19 mouse cellular contexts compared by ENCODE assay signal in the genomic region with DNA sequence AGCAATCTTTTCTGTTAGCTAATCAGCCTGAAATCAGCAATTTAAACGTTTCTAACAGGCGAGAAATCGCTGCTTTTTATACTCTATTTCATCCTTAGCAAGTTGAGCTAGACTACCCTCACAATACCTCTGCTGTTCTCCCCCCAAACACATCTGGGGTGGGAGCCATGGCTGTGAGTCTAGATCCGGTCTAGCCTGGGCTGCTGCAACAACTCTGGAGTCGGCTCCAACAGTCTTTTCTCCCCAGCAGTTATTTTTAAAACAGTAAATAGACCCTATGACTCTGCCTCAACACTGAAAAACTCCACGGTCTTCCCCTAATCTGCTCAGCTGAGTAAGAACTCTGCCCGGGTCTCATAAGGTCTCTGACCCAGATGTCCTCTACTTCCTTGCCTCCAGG. TPM values are rescaled to one million over a fixed set of nuclear protein-coding genes. Genes with fewer than 3 reads are reported as not detected.
DNase-seq lines count a peak whose midpoint lies in the region; ATAC-seq and TF ChIP-seq lines count a peak whose summit lies in the region.
"Had no signal": no experiment of that assay in that cellular context is flagged by ENCODE, and none has a peak within 500 bp of the region (broad histone marks: within the 10 kb centered on the region; RNA-seq: fewer than 3 reads in every experiment).

No protein-coding gene starts in this region.

- no peak overlapping the region for H3ac ChIP-seq in myocyte (ENCODE audit: control insufficient read depth, insufficient read length)

- H3K9ac ChIP-seq in neural tube, embryonic 14.5 days (replicated peaks; ENCODE audit: low read depth, low read length), result 0 out of 2 replicates have a peak overlapping the region, but pooled peaks have one; percentile 60
- no peak overlapping the region for H3K9ac ChIP-seq in neural tube, embryonic 15.5 days (replicated peaks)

- no peak overlapping the region; the same call in 1 of the 2 replicates for H3K4me3 ChIP-seq in left cerebral cortex, adult 2 months
- no peak overlapping the region for H3K4me3 ChIP-seq in neural tube, embryonic 14.5 days (ENCODE audit: low read depth, low read length)
- no peak overlapping the region for H3K4me3 ChIP-seq in neural tube, embryonic 15.5 days (replicated peaks)
- H3K4me3 ChIP-seq in myocyte, result peak overlapping the region; percentile 71

- TF ChIP-seq POLR2A in myocyte (IDR thresholded peaks at IDR 0.05; ENCODE audit: insufficient read length, low read depth), result no peak

- H3K36me3 ChIP-seq in neural tube, embryonic 14.5 days (ENCODE audit: control insufficient read depth, insufficient read depth, low read length), result no peaks in the 10 kb centered on the region
- H3K36me3 ChIP-seq in neural tube, embryonic 15.5 days, result no peaks in the 10 kb centered on the region
- no peaks in the 10 kb centered on the region for H3K36me3 ChIP-seq in myocyte (ENCODE audit: control insufficient read depth, insufficient read depth)
- H3K36me3 ChIP-seq: embryonic facial prominence, embryonic 12.5 days; forebrain, embryonic 15.5 days; G1E; heart, embryonic 10.5 days; hindbrain, embryonic 12.5 days had no signal

- H3K27me3 ChIP-seq in neural tube, embryonic 14.5 days (ENCODE audit: control insufficient read depth, insufficient read depth, low read length), result no peaks in the 10 kb centered on the region
- no peaks in the 10 kb centered on the region for H3K27me3 ChIP-seq in neural tube, embryonic 15.5 days (replicated peaks)
- H3K27me3 ChIP-seq in myocyte (ENCODE audit: control insufficient read depth, insufficient read depth, insufficient read length), result no peaks in the 10 kb centered on the region
- H3K27me3 ChIP-seq: embryonic facial prominence, embryonic 12.5 days; forebrain, embryonic 15.5 days; hindbrain, embryonic 12.5 days had no signal

- intact Hi-C loops in left cerebral cortex, adult 2 months (cut with DNase I), result no loop called here

- H3K27ac ChIP-seq in left cerebral cortex, adult 2 months, result peak overlapping the region; percentile 8; the same call in 1 of the 2 replicates
- H3K27ac ChIP-seq in neural tube, embryonic 14.5 days (ENCODE audit: low read depth, low read length), result no peak overlapping the region
- H3K27ac ChIP-seq in neural tube, embryonic 15.5 days (replicated peaks), result no peak overlapping the region

- no peaks in the 10 kb centered on the region for H3K4me1 ChIP-seq in neural tube, embryonic 14.5 days (ENCODE audit: control insufficient read depth, insufficient read depth, low read length)
- H3K4me1 ChIP-seq in neural tube, embryonic 15.5 days, result peaks cover 4% of the 10 kb centered on the region; the same call in 1 of the 2 replicates
- H3K4me1 ChIP-seq: embryonic facial prominence, embryonic 12.5 days; hindbrain, embryonic 12.5 days had no signal

- H3K9me3 ChIP-seq in neural tube, embryonic 14.5 days (ENCODE audit: control insufficient read depth, low read length), result no peaks in the 10 kb centered on the region
- H3K9me3 ChIP-seq in neural tube, embryonic 15.5 days (replicated peaks), result no peaks in the 10 kb centered on the region
- H3K9me3 ChIP-seq: embryonic facial prominence, embryonic 12.5 days; forebrain, embryonic 15.5 days; G1E; heart, embryonic 10.5 days; hindbrain, embryonic 12.5 days had no signal

- H3K4me2 ChIP-seq in neural tube, embryonic 14.5 days (ENCODE audit: low read depth, low read length), result no peak overlapping the region
- H3K4me2 ChIP-seq in neural tube, embryonic 15.5 days, result no peak overlapping the region
- no peak overlapping the region for H3K4me2 ChIP-seq in myocyte (ENCODE audit: low read depth)

- TF ChIP-seq CTCF in left cerebral cortex, adult 2 months (IDR thresholded peaks at IDR 0.05), result no peak

- 72% methylated on average over 7 of the region's 7 CpGs for WGBS in neural tube, embryonic 14.5 days
- WGBS in neural tube, embryonic 15.5 days, result 75% methylated on average over 7 of the region's 7 CpGs

- peaks cover 27% of the 10 kb centered on the region for H3K79me2 ChIP-seq in myocyte (ENCODE audit: control insufficient read depth, insufficient read depth)

- DNase-seq in heart, adult 11 months, result peak; percentile 83
- no peak for DNase-seq in heart, adult 9 months (ENCODE audit: low spot score in 2 of 2)
- DNase-seq in left cerebral cortex, adult 2 months (ENCODE audit: extremely low spot score in 1 of 2, low spot score in 2 of 2), result no peak
- DNase-seq in left cerebral cortex, adult 11 months (ENCODE audit: low spot score), result no peak
- DNase-seq in layer of hippocampus, postnatal 25 days (ENCODE audit: extremely low spot score in 1 of 2, low spot score in 1 of 2), result no peak
- DNase-seq: adrenal gland, postnatal 10 days; cerebellum, adult 11 months; cerebellum, postnatal 14 days; embryo, embryonic 11 days; gastrocnemius, postnatal 14 days; heart, postnatal 4 days had no signal

- ATAC-seq in neural tube, embryonic 14.5 days (ENCODE audit: low read depth), result no peak
- ATAC-seq in neural tube, embryonic 15.5 days (ENCODE audit: low FRiP score), result no peak

TF ChIP-seq in myocyte, 11 proteins besides CTCF, POLR2A, EP300 and RAD21:
- TF ChIP-seq CEBPB (IDR thresholded peaks at IDR 0.05; ENCODE audit: insufficient read depth, poor library complexity, severe bottlenecking) (no peak), E2F4 (IDR thresholded peaks at IDR 0.05; ENCODE audit: insufficient read depth) (no peak), MAX (IDR thresholded peaks at IDR 0.05; ENCODE audit: low read depth) (no peak), MYOG (IDR thresholded peaks at IDR 0.05; ENCODE audit: control insufficient read depth in 1 of 3, insufficient read depth in 1 of 3, insufficient read length in 2 of 3, low read depth in 2 of 3) (no peak), TCF3 (IDR thresholded peaks at IDR 0.05; ENCODE audit: insufficient read length, low read depth) (no peak), REST (IDR thresholded peaks at IDR 0.05; ENCODE audit: insufficient read depth, insufficient read length) (no peak), TCF12 (IDR thresholded peaks at IDR 0.05; ENCODE audit: insufficient read depth, poor library complexity, severe bottlenecking) (no peak), POLR2AphosphoS2 (IDR thresholded peaks at IDR 0.05; ENCODE audit: insufficient read length, low read depth) (no peak), USF1 (IDR thresholded peaks at IDR 0.05; ENCODE audit: low read depth) (no peak), MYOD1 (IDR thresholded peaks at IDR 0.05; ENCODE audit: control insufficient read depth in 1 of 3, insufficient read length in 2 of 3, low read depth in 2 of 3) (no peak), SRF (IDR thresholded peaks at IDR 0.05; ENCODE audit: control insufficient read depth, insufficient read length, low read depth) (no peak)

RNA-seq across cellular contexts. Expression of gene Nr1d2, which starts 1.2 kb away (rescaled TPM):
- total RNA-seq in left cerebral cortex, adult 2 months (2021), result 10 to 100 TPM; 74.2 to 97.1 TPM
- 8.9 and 9.1 TPM in 2 replicates for polyA plus RNA-seq in neural tube, embryonic 14.5 days (2014; fragmentation: Nextera tagmentation; extraction: Ambion mirVana)
- polyA plus RNA-seq in neural tube, embryonic 15.5 days (2015; fragmentation: Nextera tagmentation; extraction: Ambion mirVana), result 5.6 and 6.1 TPM in 2 replicates
- 7.8 TPM for polyA plus RNA-seq in myocyte (2012; fragmentation: generic; extraction: Trizol)
- total RNA-seq in layer of hippocampus, postnatal 25 days (2021), result 10 to 100 TPM; 57.9 TPM

RNA-seq across cellular contexts. Expression of gene Nkiras1, which starts 30.8 kb away (rescaled TPM):
- 100 to 1,000 TPM in 1 of 2 experiments, 10 to 100 TPM in 1; 97.0 to 107 TPM for total RNA-seq in left cerebral cortex, adult 2 months (2021)
- 57.1 and 66.6 TPM in 2 replicates for polyA plus RNA-seq in neural tube, embryonic 14.5 days (2014; fragmentation: Nextera tagmentation; extraction: Ambion mirVana)
- 60.9 and 70.3 TPM in 2 replicates for polyA plus RNA-seq in neural tube, embryonic 15.5 days (2015; fragmentation: Nextera tagmentation; extraction: Ambion mirVana)
- polyA plus RNA-seq in myocyte (2012; fragmentation: generic; extraction: Trizol), result 10.3 TPM
- 10 to 100 TPM; 84.0 to 84.1 TPM for total RNA-seq in layer of hippocampus, postnatal 25 days (2021)

RNA-seq across cellular contexts. Expression of gene Rpl15, which starts 31.1 kb away (rescaled TPM):
- 100 to 1,000 TPM; 339 to 400 TPM for total RNA-seq in left cerebral cortex, adult 2 months (2021)
- polyA plus RNA-seq in neural tube, embryonic 14.5 days (2014; fragmentation: Nextera tagmentation; extraction: Ambion mirVana), result 331 and 341 TPM in 2 replicates
- polyA plus RNA-seq in neural tube, embryonic 15.5 days (2015; fragmentation: Nextera tagmentation; extraction: Ambion mirVana), result 264 and 298 TPM in 2 replicates
- polyA plus RNA-seq in myocyte (2012; fragmentation: generic; extraction: Trizol), result 1,739 TPM
- total RNA-seq in layer of hippocampus, postnatal 25 days (2021), result 100 to 1,000 TPM; 408 to 422 TPM
